Mouse (Mus musculus) large intestine, adult 2 months (tissue): ENCODE data around the gene Lsm14a. TPM values are rescaled to one million over a fixed set of nuclear protein-coding genes. Genes with fewer than 3 reads are reported as not detected.

ENCODE experiments used
- DNase-seq: peaks from one replicate; pipeline ENCODE4 v3.0.0-alpha.2; 2012; ENCODE audit warnings: low read depth, low spot score
- WGBS: fragments of 180-500 bp; shearing (Covaris S2); methylation state at CpG from one replicate; pipeline ENCODE4 v1.1.7; 2018; 5-methylcytosine and 5-hydroxymethylcytosine counted together
- polyA plus RNA-seq: library from polyadenylated mRNA; depleted of rRNA; stranded (reverse); fragments of >200 nt; gene quantifications from 2 replicates; pipeline ENCODE4 v1.2.3, GENCODE M21; 2012; rRNA removed

Lsm14a gene
- polyA plus RNA-seq, 1 experiment: 50.0 TPM

DNA sequence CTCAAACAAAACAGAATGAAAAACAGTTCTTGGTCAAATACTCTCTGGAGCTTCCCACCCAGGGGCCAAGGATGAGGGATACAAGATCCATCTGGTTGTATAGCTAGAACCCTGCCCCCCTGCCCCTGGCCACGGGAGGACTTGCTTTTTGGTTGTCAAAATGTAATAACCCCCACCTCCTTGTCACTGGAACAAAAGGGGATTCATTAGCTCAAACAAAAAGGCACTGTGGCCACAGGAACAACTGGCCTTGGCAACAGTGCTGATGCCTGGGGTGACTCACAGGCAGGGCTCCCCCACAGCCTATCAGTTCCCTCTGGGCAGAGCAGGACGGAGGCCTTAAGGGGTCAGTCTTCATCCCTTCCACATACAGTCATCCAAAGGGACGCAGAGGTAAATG lies 73.2 kb downstream of the Lsm14a start:
- 37% methylated on average over 3 of the region's 3 CpGs for WGBS
- no peak for DNase-seq

DNA sequence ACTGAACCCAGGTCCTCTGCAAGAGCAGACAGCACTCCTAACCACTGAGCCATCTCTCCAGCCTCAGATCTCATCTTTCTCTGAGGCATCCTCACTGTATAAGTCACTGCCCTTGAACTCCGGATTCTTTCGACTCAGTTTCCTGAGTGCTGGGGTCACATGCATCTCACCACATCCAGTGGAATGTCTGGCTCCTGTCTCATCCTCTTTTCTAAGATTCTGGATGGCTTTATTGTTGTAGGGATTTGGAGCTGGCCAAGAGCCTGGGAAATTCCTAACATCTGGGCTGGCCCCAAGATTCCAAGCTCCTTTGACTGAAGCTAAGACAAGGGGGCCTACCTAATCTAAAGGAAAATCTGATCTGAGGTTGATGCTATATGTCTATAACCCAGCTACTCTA lies 74.0 kb downstream of the Lsm14a start:
- 69% methylated on average over 2 of the region's 2 CpGs for WGBS
- DNase-seq: no peak

DNA sequence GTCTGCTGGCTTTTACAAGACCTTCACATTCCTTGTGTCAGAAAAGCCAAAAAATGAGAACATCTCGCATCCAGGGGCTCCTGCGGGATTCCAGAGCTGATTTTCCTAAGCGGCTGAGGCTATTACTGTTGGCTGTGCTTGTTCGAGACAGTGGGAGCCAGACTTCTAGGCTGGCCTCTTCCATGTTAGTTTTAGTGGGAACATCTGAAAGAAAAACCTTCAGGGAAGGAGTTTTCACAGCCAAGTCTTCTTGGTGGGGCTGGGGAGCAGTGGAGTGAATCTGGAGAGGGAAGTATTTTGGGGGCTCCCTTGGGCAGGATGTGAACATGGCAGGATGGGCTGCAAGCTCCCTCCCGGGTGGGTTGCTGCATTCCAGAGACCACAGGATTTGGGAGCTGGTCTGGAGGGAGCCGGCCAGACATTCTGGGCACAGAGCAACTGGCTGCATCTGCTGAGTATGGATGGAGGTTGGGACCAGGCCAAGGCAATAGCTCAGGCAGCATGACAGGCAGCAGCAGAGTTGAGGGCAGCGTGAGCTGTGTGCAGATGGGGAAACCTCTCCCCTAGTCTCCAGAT lies 75.1 kb downstream of the Lsm14a start:
- 59% methylated on average over 7 of the region's 7 CpGs for WGBS
- no peak for DNase-seq

DNA sequence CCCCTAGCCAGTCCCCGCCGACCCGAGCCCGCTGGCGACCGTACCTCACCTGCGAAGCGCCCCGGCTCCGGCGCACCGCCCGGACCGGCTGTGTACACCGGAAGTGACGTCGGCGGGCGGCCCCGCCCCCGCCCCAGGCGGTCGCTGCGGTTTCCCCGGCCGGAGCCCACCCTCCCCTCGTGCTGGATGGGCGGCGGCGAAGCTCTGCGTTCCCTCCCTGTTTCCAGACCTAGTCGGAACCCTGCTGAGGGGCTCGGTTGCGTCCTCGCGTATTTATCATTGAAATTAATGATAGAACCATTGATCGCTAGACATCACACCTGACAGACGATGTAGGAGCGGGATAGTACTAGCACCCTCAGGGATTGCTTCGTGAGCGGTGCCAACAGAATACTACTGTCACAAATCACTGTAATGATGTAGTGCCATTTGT lies 79.7 kb downstream of the Lsm14a start, which contains the start of gene 4931406P16Rik:
Gene 4931406P16Rik, minus strand, starts transcription at position 109 of the 433 bp plus-strand sequence.
- WGBS: under 1% methylated on average over 40 of the region's 41 CpGs
- DNase-seq: peak; percentile 18

DNA sequence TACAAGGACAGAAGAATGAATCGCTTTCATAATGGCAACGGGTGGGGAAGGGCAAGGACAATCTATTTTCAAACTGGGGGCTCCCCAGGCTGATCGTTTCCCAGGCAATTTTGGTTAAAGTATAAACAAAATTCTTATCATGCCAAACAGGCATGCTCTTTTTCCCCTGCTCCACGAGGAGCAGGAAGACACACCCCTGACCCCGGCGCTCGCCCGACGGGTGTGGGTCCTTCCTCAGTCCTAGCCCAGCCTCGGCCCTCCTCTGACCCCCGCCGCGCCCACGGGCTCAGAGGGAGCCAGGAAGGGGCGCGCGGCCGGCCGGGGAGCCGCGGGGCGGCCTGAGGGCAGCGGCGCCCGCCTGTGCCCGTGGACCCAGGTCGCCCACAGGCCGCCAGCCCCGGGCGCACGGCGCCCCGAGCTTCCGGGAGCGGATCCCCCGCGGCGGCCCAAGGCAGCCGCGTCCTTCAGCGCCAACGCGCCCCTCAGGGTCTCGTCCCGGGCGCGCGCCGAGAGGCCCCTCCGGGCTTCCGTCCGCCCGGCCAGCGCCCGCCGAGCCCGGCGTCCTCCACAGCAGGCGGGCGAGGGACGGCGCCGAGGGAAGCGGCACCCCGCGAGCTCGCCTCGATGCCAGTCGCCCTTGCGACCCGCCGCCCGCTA lies 80.2 kb downstream of the Lsm14a start:
- WGBS: under 1% methylated on average over 72 of the region's 73 CpGs
- no peak for DNase-seq

DNA sequence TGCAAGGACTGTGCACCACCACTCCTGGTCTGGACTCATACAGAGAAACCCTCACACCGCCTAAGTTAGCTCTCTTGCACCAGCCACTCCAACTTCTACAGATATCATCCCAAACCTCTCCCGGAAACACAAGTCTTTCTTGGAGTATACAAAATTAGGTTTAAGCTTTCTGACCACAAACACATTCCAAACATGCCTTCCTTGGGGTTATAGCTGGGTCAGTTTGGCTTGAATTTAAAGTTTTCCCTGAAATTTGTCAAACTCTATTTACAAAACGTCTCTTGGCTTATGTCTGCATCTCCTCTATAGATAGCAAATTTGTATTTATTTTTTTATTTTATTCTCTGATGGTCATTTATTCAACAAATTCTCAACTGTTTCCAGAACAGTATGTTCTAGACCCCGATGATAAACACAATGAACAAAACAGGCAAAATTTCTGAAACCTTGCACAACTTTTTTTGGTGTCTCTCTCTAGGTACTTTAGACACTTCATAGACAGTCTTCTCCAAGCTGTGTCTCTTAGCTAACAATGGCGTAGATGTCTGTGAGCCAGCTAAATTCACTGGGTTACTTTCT lies 83.8 kb downstream of the Lsm14a start:
- DNase-seq: no peak
- 77% methylated on average over 5 of the region's 5 CpGs for WGBS

DNA sequence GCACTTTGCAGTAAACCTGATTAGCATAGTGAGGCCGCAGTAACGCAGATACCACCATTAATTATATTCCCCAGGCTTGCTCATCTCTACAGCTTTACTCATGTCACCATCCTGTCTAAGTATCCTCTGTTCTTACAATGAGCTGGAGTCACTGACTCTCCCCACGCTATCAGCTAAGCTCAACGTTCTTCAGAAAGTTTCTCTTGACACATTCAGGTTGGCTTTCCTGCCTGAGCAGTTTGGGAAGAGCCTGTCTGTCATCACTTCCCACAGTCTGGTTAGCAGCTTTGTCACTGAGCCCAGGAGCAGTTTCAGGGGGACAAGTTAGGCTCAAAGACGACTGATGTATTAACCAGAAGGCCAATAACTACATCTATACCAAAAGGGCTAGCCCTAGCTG lies 84.5 kb downstream of the Lsm14a start:
- DNase-seq: no peak
- WGBS: 71% methylated on average over 5 of the region's 5 CpGs

DNA sequence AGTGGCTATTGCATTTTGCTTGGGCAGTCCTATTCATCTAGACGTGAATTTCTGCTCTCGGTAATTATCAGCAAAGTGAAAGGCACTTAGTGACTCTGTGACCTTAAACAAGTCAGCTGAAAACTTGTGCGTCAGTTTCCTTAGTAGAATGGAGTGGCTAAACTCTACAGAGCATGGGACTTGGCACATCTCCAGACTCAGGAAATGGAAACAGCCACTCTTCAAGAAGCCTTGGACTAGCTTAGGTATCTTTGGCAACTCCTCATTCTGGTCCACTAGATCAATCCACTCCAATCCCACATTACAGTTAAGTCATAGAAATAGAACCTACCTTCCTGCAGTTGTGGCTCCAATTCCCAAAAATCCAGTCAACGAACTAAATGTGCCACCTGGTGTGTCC lies 87.7 kb downstream of the Lsm14a start:
- 59% methylated on average over 4 of the region's 4 CpGs for WGBS
- no peak for DNase-seq

DNA sequence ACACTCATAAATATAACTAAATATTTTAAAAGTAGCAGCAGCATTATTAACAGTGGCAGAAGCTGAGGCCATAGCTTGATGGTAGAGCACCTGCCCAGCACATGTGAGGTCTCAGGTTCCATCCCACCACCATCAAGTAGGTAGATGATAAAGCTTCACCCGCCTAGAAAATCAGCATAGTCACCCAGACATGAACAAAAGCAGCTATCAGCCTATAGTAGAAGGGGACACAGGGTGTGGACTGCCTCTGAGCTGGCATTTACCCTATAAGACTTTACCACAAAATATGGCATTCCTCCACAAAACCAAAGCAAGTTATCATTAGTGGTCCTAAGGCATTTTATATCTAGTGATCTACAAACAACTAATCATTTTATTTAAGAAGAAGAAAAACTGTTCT lies 90.5 kb downstream of the Lsm14a start:
- no peak for DNase-seq
- 86% methylated on average over 1 of the region's 1 CpGs for WGBS

DNA sequence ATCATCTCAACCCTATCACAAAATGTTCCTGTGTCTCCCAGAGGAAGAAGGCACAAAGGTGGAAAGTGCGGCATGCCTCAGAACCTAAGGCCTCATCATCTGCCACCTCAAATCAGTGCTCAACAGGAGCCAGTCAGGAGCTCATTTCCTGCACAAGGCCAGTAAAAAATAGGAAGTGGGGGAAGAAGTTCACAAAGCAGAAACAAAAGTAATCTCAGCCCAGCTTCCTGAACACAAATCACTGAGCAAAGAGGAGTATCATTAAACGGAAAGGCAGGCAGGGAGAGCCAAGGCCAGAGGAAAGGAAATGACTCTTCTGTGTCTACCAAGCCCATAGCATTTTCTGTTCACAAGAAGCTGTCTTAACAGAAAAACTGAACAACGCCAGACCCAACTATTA lies 91.2 kb downstream of the Lsm14a start:
- WGBS: 81% methylated on average over 3 of the region's 3 CpGs
- no peak for DNase-seq

DNA sequence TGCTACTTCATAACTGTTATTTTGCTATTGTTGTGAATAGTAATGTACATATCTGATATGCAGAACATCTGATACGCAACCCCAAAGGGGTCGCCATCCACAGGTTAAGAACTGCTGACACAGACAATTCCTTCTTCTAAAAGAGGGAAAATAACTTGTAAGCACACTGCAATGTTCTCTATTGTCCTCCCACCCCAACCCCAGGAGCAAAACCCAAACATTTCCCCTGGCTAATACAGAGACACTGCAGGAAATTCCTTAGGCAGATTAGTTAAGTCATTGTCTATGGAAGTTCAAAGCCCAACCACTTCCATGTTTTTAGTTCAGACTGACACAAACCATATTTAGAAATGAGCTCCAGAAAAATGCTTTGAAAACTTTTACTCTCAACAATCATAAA lies 94.3 kb downstream of the Lsm14a start:
- DNase-seq: no peak
- WGBS: 93% methylated on average over 2 of the region's 2 CpGs

DNA sequence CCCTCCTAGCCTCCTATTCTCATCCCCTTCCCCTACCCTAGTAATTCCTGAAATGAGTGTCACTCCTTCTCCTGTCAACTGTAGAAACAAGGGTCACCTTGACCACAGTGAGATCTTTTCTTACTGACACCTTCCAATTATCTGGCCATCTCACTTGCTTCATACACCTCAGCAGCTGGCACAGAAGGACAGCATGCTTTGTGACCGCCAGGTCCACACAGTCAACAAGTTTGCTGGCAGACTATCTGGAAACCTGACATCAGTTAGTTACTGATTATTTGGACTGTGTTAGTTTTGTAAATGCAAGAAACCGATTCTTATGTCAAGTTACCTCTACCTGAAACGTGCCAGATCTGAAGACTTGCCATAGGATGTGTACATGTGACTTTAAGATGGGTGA lies 97.0 kb downstream of the Lsm14a start:
- DNase-seq: no peak

More for the DNA sequence above, 97.0 kb downstream of the Lsm14a start:
- WGBS: 79% methylated on average over 3 of the region's 3 CpGs

Other genes starting within 250 kb of the Lsm14a start
- gene Uba2, start 223.7 kb downstream of the Lsm14a start, polyA plus RNA-seq: 29.6 and 38.2 TPM in 2 replicates
- 17.8 and 20.1 TPM in 2 replicates for gene Pdcd2l, start 196.7 kb downstream of the Lsm14a start, polyA plus RNA-seq
- gene Gpi1, start 163.0 kb downstream of the Lsm14a start, polyA plus RNA-seq: 315 and 366 TPM in 2 replicates
- not detected in 2 replicates for gene Gm6096, start 142.3 kb downstream of the Lsm14a start, polyA plus RNA-seq
- gene 4931406P16Rik, start 79.8 kb downstream of the Lsm14a start, polyA plus RNA-seq: 8.5 and 14.6 TPM in 2 replicates